In genomic region chr1:171451001-171451400, GRCm38 (mm10) we compare ENCODE assay signal across 17 mouse cellular contexts. TPM values are rescaled to one million over a fixed set of nuclear protein-coding genes. Genes with fewer than 3 reads are reported as not detected.
"Had no signal": no experiment of that assay in that cellular context is flagged by ENCODE, and none has a peak within 500 bp of the region (broad histone marks: within the 10 kb centered on the region; RNA-seq: fewer than 3 reads in every experiment).

No protein-coding gene starts in this region.

- H3K4me2 ChIP-seq: kidney, embryonic 15.5 days; limb, embryonic 13.5 days; liver, embryonic 11.5 days; liver, embryonic 15.5 days; lung, embryonic 14.5 days; midbrain, embryonic 13.5 days; neural tube, embryonic 15.5 days had no signal

- H3K27ac ChIP-seq: kidney, embryonic 15.5 days; limb, embryonic 13.5 days; liver, embryonic 15.5 days; midbrain, embryonic 13.5 days; neural tube, embryonic 15.5 days had no signal

- H3K9me3 ChIP-seq: kidney, embryonic 15.5 days; limb, embryonic 13.5 days; liver, embryonic 15.5 days; midbrain, embryonic 13.5 days; neural tube, embryonic 15.5 days had no signal

- ATAC-seq: intestine, embryonic 16.5 days; midbrain, embryonic 13.5 days had no signal

- H3K36me3 ChIP-seq: limb, embryonic 13.5 days; liver, embryonic 15.5 days; midbrain, embryonic 13.5 days; neural tube, embryonic 15.5 days had no signal

- H3K4me1 ChIP-seq: midbrain, embryonic 13.5 days; neural tube, embryonic 15.5 days had no signal

- H3K9ac ChIP-seq: kidney, embryonic 15.5 days; limb, embryonic 13.5 days; liver, embryonic 15.5 days; lung, embryonic 14.5 days; midbrain, embryonic 13.5 days; neural tube, embryonic 15.5 days had no signal

- H3K27me3 ChIP-seq: kidney, embryonic 15.5 days; limb, embryonic 13.5 days; liver, embryonic 15.5 days; midbrain, embryonic 13.5 days; neural tube, embryonic 15.5 days had no signal

- DNase-seq: kidney, adult 2 months; kidney, postnatal 14 days; left cerebral cortex, postnatal 4 days; lung, embryonic 14.5 days; lung, postnatal 4 days; thymus, adult 2 months; thymus, postnatal 36 days had no signal

- H3K4me3 ChIP-seq: kidney, embryonic 15.5 days; limb, embryonic 13.5 days; liver, embryonic 15.5 days; midbrain, embryonic 13.5 days; myocyte; neural tube, embryonic 15.5 days had no signal

RNA-seq across cellular contexts. Expression of gene Tstd1, which starts 32.3 kb away (rescaled TPM):
- total RNA-seq: megakaryocyte-erythroid progenitor cell, adult 5-6 weeks; midbrain, postnatal 0 days had no signal
